Mouse (Mus musculus) ES-E14 (cell line): ENCODE data around the gene Ppp3ca.

Experiments used
- CHD2 ChIP-seq: IDR thresholded peaks from 2 replicates; pipeline ENCODE4 v1.6.1; 2014; ENCODE audit warnings: mild to moderate bottlenecking, low read depth, low read length, inconsistent platforms
- HCFC1 ChIP-seq: IDR thresholded peaks from 2 replicates; pipeline ENCODE4 v1.6.1; 2012; ENCODE audit warnings: low read length, inconsistent platforms, borderline replicate concordance; ENCODE audit not compliant: insufficient read depth
- MAFK ChIP-seq: IDR thresholded peaks from 2 replicates; pipeline ENCODE4 v1.6.1; 2014; ENCODE audit warnings: mild to moderate bottlenecking, low read depth, low read length, inconsistent platforms; ENCODE audit not compliant: insufficient read depth
- ZNF384 ChIP-seq: IDR thresholded peaks from 2 replicates; pipeline ENCODE4 v1.6.1; 2012; ENCODE audit warnings: low read depth, low read length, inconsistent platforms

DNA sequence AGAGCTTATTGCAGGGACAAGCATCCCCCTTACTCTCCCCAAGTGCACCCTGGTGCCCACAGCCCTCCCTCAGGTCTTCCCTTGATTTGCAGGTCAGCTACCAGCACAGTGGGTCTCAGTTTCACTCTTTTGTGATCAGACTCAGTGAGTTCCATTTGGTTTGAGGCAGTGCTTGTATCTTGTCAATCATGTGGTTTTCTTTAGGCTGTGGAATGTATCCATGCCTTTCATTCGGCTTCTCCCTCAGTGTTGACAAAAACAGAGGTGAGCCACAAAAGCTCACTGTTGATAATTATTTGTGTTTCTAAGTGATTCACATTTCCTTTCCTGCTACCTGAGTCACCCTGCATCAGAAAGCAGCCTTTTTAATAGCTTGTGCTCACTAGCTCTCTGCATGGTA is 66.1 kb downstream of the Ppp3ca start:
- TF ChIP-seq CHD2, result no peak
- no peak for TF ChIP-seq ZNF384
- no peak for TF ChIP-seq MAFK
- TF ChIP-seq HCFC1, result no peak
